Mouse (Mus musculus) stomach, embryonic 15.5 days (tissue): Measurements from ENCODE around the gene Ccdc12. TPM values are rescaled to one million over a fixed set of nuclear protein-coding genes. Genes with fewer than 3 reads are reported as not detected.

ENCODE experiments used
- ATAC-seq: fragments of 200-750 bp; cut with Nextera tagmentation; 2 replicates; pipeline ENCODE4 v1.8.0; 2017; ENCODE audit warnings: low read depth, moderate number of reproducible peaks, moderate TSS enrichment; ENCODE audit not compliant: insufficient read depth, low FRiP score
- H3K27ac ChIP-seq: fragments of 300-500 bp; sonication (generic); 2 replicates; pipeline ENCODE4 v1.5.1; 2015; ENCODE audit warnings: mild to moderate bottlenecking, inconsistent platforms
- H3K27me3 ChIP-seq: fragments of 300-500 bp; sonication (generic); replicated peaks from 2 replicates; pipeline ENCODE4 v1.6.1; 2015; ENCODE audit warnings: inconsistent platforms
- H3K36me3 ChIP-seq: fragments of 300-500 bp; sonication (generic); 2 replicates; pipeline ENCODE4 v1.6.1; 2015; ENCODE audit warnings: inconsistent platforms
- H3K4me1 ChIP-seq: fragments of 300-500 bp; sonication (generic); 2 replicates; pipeline ENCODE4 v1.6.1; 2015; ENCODE audit warnings: inconsistent platforms
- H3K4me2 ChIP-seq: fragments of 300-500 bp; sonication (generic); 2 replicates; pipeline ENCODE4 v1.6.1; 2015; ENCODE audit warnings: mild to moderate bottlenecking, inconsistent platforms
- H3K4me3 ChIP-seq: fragments of 300-500 bp; sonication (generic); replicated peaks from 2 replicates; pipeline ENCODE4 v1.5.1; 2015; ENCODE audit warnings: inconsistent platforms
- H3K9ac ChIP-seq: fragments of 300-500 bp; sonication (generic); 2 replicates; pipeline ENCODE4 v1.6.1; 2015; ENCODE audit warnings: inconsistent platforms
- H3K9me3 ChIP-seq: fragments of 300-500 bp; sonication (generic); 2 replicates; pipeline ENCODE4 v1.6.1; 2016; ENCODE audit warnings: inconsistent platforms
- WGBS: fragments of 180-500 bp; shearing (Covaris S2); methylation state at CpG from one replicate; pipeline ENCODE4 v1.1.7; 2015; 5-methylcytosine and 5-hydroxymethylcytosine counted together
- polyA plus RNA-seq: library from polyadenylated mRNA; unstranded; fragments of >200 nt; fragmentation: Nextera tagmentation; extraction: Ambion mirVana; gene quantifications from 2 replicates; pipeline ENCODE4 v1.2.1, GENCODE M21; 2015

Ccdc12 gene
- polyA plus RNA-seq, 1 experiment from 2014 or later = 160 TPM

DNA sequence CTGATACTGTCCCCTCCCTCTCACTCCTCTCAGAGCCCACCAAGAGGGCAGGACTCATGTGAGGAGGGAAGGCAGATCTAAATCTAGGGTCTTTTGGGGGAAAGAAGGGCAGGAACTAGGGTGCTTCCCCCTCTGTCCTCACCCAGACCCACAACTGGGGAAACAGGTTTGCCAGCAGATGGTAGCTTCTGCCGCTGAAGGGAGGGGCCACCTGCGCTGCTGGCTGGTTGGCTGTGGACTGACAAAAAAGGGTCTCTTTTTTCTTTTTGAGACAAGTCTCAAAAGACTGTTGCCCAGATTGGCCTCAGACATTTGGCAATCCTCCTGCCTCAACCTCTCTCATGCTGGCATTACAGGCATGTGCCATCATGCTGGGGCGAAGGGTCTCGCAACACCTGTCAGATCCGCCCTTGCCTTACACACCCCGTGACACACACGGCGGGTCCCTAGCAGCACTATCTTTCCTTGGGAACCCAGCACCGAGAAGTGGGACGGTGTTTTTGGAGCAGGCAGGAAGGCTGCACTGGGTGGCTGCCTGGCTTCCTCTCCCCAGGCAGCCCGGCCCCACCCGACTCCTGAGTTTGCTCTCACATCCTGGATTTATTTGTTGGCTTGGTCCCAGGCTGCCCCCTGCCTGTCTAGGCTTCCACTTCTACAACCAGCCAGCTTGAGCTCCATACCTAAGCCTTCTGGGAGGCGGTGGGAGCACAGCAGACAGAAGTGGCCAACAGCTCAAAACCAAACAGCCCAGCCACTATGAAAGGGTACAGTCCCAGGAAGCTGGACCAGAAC is 4.2 kb upstream of the Ccdc12 start:
- H3K27ac ChIP-seq = peak overlapping the region; percentile 74
- peak overlapping the region; percentile 69 for H3K4me3 ChIP-seq
- WGBS = 23% methylated on average over 13 of the region's 13 CpGs
- H3K4me1 ChIP-seq = peaks cover 37% of the 10 kb centered on the region
- no peak overlapping the region for H3K9ac ChIP-seq
- peaks cover 13% of the 10 kb centered on the region; the same call in 1 of the 2 replicates for H3K27me3 ChIP-seq
- no peak for ATAC-seq
- H3K4me2 ChIP-seq = peak overlapping the region; percentile 98
- H3K9me3 ChIP-seq = no peaks in the 10 kb centered on the region
- H3K36me3 ChIP-seq = no peaks in the 10 kb centered on the region

- peak overlapping the region; percentile 69 for H3K4me3 ChIP-seq
- no peak for ATAC-seq
- H3K27me3 ChIP-seq = peaks cover 13% of the 10 kb centered on the region; the same call in 1 of the 2 replicates
- peaks cover 42% of the 10 kb centered on the region for H3K4me1 ChIP-seq
- H3K4me2 ChIP-seq = peak overlapping the region; percentile 98
- H3K27ac ChIP-seq = peak overlapping the region; percentile 74
- H3K9me3 ChIP-seq = no peaks in the 10 kb centered on the region
- WGBS = 19% methylated on average over 14 of the region's 14 CpGs
- no peaks in the 10 kb centered on the region for H3K36me3 ChIP-seq
- peak overlapping the region; percentile 60; the same call in 1 of the 2 replicates for H3K9ac ChIP-seq
These were observed 3.2 kb upstream of the Ccdc12 start for GRCm38 (mm10) chr9:110652963-110653654.

- WGBS = under 1% methylated on average over 69 of the region's 75 CpGs
These were observed 2.4 kb upstream of the Ccdc12 start, which contains the start of gene Nbeal2 for GRCm38 (mm10) chr9:110653655-110654461. Gene Nbeal2 (minus strand): TSS chr9:110654161.

DNA sequence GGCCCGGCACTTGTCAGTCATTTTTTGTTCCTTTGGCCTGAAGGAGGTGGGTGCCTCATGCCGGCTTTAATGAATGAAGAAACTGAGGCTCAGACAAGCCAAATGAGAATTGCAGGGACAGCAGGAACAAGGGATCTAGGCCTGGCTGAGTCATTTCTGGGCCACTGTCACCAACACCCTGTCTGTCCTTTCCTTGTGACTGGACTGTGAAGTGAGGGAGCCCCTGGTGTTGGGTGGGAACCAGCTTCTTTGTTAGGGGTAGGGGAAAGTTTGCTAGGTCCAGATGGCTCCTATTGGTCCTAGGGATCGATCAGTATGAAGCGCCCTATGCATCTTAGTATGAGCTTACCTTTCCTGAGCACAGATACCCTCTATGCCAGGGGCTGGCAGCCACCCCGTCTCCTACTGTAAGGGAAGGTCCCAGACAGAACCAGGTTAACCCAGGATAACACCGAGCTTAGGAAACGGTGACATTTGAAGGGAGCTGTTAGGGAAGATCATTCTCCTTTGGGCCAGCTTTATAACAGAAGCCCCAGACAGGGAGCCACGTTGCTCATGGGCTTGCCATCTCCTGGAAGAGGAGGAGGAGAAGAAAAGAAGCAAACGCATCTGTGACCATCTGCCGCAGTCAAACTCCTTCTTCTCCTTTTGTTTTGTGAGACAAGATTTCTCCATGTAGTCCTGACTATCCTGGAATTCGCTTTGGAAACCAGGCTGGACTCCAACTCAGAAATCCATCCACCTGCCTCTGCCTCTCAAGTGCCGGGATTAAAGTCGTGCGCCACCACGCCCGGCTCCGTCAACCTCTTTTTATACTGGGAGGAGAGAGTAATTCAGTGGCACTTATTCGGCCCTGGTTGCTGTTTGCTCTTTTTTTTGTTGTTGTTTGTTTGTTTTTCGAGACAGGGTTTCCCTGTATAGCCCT is 1.3 kb upstream of the Ccdc12 start:
- H3K36me3 ChIP-seq = no peaks in the 10 kb centered on the region
- H3K27me3 ChIP-seq = peaks cover 13% of the 10 kb centered on the region; the same call in 1 of the 2 replicates
- peak overlapping the region; percentile 69; the same call in 1 of the 2 replicates for H3K4me3 ChIP-seq
- no peak overlapping the region for H3K9ac ChIP-seq
- WGBS = 78% methylated on average over 19 of the region's 19 CpGs
- H3K4me2 ChIP-seq = peak overlapping the region; percentile 98
- no peak for ATAC-seq
- peaks cover 42% of the 10 kb centered on the region for H3K4me1 ChIP-seq
- H3K9me3 ChIP-seq = no peaks in the 10 kb centered on the region
- H3K27ac ChIP-seq = peak overlapping the region; percentile 91

More at GRCm38 (mm10) chr9:110653655-110654461, 2.4 kb upstream of the Ccdc12 start, which contains the start of gene Nbeal2:
- peaks cover 42% of the 10 kb centered on the region for H3K4me1 ChIP-seq
- peaks cover 13% of the 10 kb centered on the region; the same call in 1 of the 2 replicates for H3K27me3 ChIP-seq
- peak within 1 kb of the TSS; percentile 69 for H3K4me3 ChIP-seq
- H3K4me2 ChIP-seq = peak within 1 kb of the TSS; percentile 98
- peak; percentile 90 for ATAC-seq
- H3K9ac ChIP-seq = peak within 1 kb of the TSS; percentile 60
- H3K36me3 ChIP-seq = no peaks in the 10 kb centered on the region
- no peaks in the 10 kb centered on the region for H3K9me3 ChIP-seq
- peak within 1 kb of the TSS; percentile 74 for H3K27ac ChIP-seq

- Histone ChIP-seq H3K27me3 (peaks cover 13% of the 10 kb centered on the region; the same call in 1 of the 2 replicates), H3K9ac (no peak overlapping the region; the same call in 1 of the 2 replicates), H3K36me3 (no peaks in the 10 kb centered on the region), H3K27ac (peak overlapping the region; percentile 91), H3K4me2 (peak overlapping the region; percentile 69), H3K9me3 (no peaks in the 10 kb centered on the region), H3K4me3 (peak overlapping the region; percentile 83), H3K4me1 (peaks cover 42% of the 10 kb centered on the region)
- 74% methylated on average over 10 of the region's 10 CpGs for WGBS
- ATAC-seq = no peak
These were observed 674 bp upstream of the Ccdc12 start for GRCm38 (mm10) chr9:110655651-110656007.

DNA sequence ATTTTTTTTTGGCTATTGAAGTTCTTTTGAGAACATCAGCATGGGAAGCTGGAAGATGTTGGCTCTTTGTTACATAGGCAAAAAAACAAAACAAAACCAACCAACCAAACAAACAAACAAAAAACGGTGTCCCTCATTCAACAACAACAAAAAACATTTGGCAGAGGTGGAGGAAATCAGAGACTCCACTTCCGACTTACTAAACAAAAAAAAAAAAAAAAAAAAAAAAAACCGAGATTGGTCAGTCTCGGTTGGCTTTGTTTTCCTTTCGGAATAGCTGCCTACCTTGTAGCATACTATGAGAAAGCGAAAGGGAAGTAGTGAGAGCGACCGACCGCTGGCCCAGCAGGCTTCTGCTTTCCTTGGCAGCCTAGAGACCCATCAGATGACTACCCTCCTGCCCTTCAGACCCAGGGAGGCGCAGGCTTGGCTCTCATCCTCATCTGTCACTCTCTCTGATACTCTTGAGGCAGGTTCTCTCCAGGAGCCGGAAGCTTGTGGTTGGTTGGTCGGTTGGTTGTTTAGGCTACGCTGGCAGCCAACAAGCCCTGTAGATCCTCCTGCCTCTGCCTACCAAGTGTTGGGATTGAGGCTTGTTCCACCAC is 1.3 kb downstream of the Ccdc12 start:
- Histone ChIP-seq H3K9ac (no peak overlapping the region), H3K27me3 (0 out of 2 replicates have a peak, but pooled peaks cover 12% of the 10 kb centered on the region), H3K4me3 (peak overlapping the region; percentile 83), H3K4me1 (peaks cover 30% of the 10 kb centered on the region), H3K27ac (peak overlapping the region; percentile 91), H3K9me3 (no peaks in the 10 kb centered on the region), H3K36me3 (no peaks in the 10 kb centered on the region), H3K4me2 (peak overlapping the region; percentile 58)
- WGBS = 74% methylated on average over 13 of the region's 13 CpGs
- no peak for ATAC-seq

- 86% methylated on average over 12 of the region's 12 CpGs for WGBS
- Histone ChIP-seq H3K9ac (no peak overlapping the region), H3K27ac (no peak overlapping the region), H3K4me2 (no peak overlapping the region), H3K36me3 (no peaks in the 10 kb centered on the region), H3K4me3 (no peak overlapping the region), H3K4me1 (peaks cover 23% of the 10 kb centered on the region), H3K27me3 (no peaks in the 10 kb centered on the region), H3K9me3 (no peaks in the 10 kb centered on the region)
- ATAC-seq = no peak
These were observed 3.2 kb downstream of the Ccdc12 start for GRCm38 (mm10) chr9:110659521-110659920.

DNA sequence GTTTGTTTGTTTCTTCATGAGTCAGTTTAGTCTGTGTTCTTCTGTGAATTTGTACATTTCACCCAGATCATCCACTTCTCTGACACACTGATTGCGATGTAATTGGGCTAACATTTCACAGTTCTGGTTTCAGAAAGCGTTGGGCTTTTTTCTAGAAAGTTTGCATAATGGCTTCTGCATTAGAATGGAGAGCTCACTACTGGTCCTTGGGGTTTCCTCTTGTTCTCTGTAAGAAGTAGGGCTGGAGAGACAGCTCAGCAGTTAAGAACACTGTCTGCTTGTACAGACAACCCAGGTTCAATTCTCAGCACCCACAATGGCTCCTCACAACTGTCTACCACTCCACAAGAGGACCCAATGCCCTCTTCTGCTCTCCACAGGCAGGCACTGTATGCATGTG is 3.9 kb downstream of the Ccdc12 start:
- Histone ChIP-seq H3K9me3 (no peaks in the 10 kb centered on the region), H3K4me3 (no peak overlapping the region), H3K36me3 (no peaks in the 10 kb centered on the region), H3K4me1 (peaks cover 16% of the 10 kb centered on the region), H3K9ac (no peak overlapping the region), H3K4me2 (no peak overlapping the region), H3K27ac (no peak overlapping the region; the same call in 1 of the 2 replicates), H3K27me3 (no peaks in the 10 kb centered on the region)
- 91% methylated on average over 2 of the region's 2 CpGs for WGBS
- no peak for ATAC-seq

GRCm38 (mm10) chr9:110660856-110661612 is 4.7 kb downstream of the Ccdc12 start:
- 60% methylated on average over 7 of the region's 7 CpGs for WGBS
- H3K27me3 ChIP-seq = no peaks in the 10 kb centered on the region
- H3K9ac ChIP-seq = no peak overlapping the region
- no peaks in the 10 kb centered on the region for H3K36me3 ChIP-seq
- H3K4me2 ChIP-seq = no peak overlapping the region
- H3K4me3 ChIP-seq = no peak overlapping the region
- peak overlapping the region; percentile 48; the same call in 1 of the 2 replicates for H3K27ac ChIP-seq
- no peaks in the 10 kb centered on the region for H3K9me3 ChIP-seq
- peaks cover 10% of the 10 kb centered on the region for H3K4me1 ChIP-seq
- ATAC-seq = no peak

DNA sequence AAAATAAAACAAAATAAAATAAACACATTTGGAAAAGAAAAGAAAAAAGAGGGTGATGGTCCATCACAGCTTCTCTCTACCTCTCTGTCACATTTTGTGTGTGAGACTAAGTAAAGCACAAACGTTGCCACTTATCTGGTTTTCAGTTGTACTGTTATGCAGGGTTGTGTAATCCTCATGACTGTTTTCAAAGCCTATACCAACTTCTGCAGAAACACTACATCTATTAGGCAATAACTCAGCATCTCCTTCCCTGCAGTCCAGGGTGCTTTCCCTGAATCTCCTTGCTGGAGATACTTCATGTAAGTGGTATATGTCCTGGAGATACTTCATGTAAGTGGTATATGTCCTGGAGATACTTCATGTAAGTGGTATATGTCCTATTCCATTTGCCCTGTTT is 6.5 kb downstream of the Ccdc12 start:
- H3K4me2 ChIP-seq = no peak overlapping the region
- ATAC-seq = no peak
- 66% methylated on average over 1 of the region's 1 CpGs for WGBS
- no peak overlapping the region for H3K27ac ChIP-seq
- no peaks in the 10 kb centered on the region for H3K36me3 ChIP-seq
- peaks cover 13% of the 10 kb centered on the region for H3K4me1 ChIP-seq
- H3K9ac ChIP-seq = no peak overlapping the region
- H3K27me3 ChIP-seq = no peaks in the 10 kb centered on the region
- no peaks in the 10 kb centered on the region for H3K9me3 ChIP-seq
- H3K4me3 ChIP-seq = no peak overlapping the region
